Mouse (Mus musculus): Measurements from ENCODE around the gene Tgfbi.
A peak's percentile ranks its signal among the peaks of the same experiment; 100 is the strongest.

Tgfbi gene

GRCm38 (mm10) chr13:56634920-56635319 is 25.6 kb downstream of the Tgfbi start:
- no peak for DNase-seq (ENCODE audit: low spot score in 2 of 2)

- no peak for DNase-seq (ENCODE audit: low spot score in 2 of 2)
These were observed 27.7 kb downstream of the Tgfbi start for GRCm38 (mm10) chr13:56637027-56637426.

GRCm38 (mm10) chr13:56641746-56642145 is 32.4 kb downstream of the Tgfbi start:
- peak in 1 of 2 experiments; percentile 39 for DNase-seq (ENCODE audit: low spot score in 2 of 2)

- no peak for DNase-seq (ENCODE audit: low spot score in 2 of 2)
These were observed 34.7 kb downstream of the Tgfbi start for GRCm38 (mm10) chr13:56644031-56644430.

GRCm38 (mm10) chr13:56645744-56646143 is 36.4 kb downstream of the Tgfbi start:
- DNase-seq (ENCODE audit: low spot score in 2 of 2): no peak

- no peak for DNase-seq (ENCODE audit: low spot score in 2 of 2)
These were observed 38.5 kb downstream of the Tgfbi start for GRCm38 (mm10) chr13:56647597-56648405.

- DNase-seq (ENCODE audit: low spot score in 2 of 2): no peak
These were observed 40.7 kb downstream of the Tgfbi start for GRCm38 (mm10) chr13:56650020-56650419.

- no peak for DNase-seq (ENCODE audit: low spot score in 2 of 2)
These were observed 43.1 kb downstream of the Tgfbi start for GRCm38 (mm10) chr13:56652381-56652780.

GRCm38 (mm10) chr13:56654176-56654575 is 44.9 kb downstream of the Tgfbi start:
- DNase-seq (ENCODE audit: low spot score in 2 of 2): no peak

GRCm38 (mm10) chr13:56657946-56658512 is 48.7 kb downstream of the Tgfbi start:
- peak; percentile 47 to 73 for DNase-seq (ENCODE audit: low spot score in 2 of 2)

- no peak for DNase-seq (ENCODE audit: low spot score in 2 of 2)
These were observed 49.6 kb downstream of the Tgfbi start for GRCm38 (mm10) chr13:56658931-56659330.

- DNase-seq (ENCODE audit: low spot score in 2 of 2): peak; percentile 26 to 35
These were observed 52.7 kb downstream of the Tgfbi start for GRCm38 (mm10) chr13:56661914-56662621.

- no peak for DNase-seq (ENCODE audit: low spot score in 2 of 2)
These were observed 55.2 kb downstream of the Tgfbi start for GRCm38 (mm10) chr13:56664256-56665170.

GRCm38 (mm10) chr13:56671206-56671605 is 61.9 kb downstream of the Tgfbi start:
- DNase-seq (ENCODE audit: low spot score in 2 of 2): peak; percentile 38 to 45

GRCm38 (mm10) chr13:56677731-56678130 is 68.4 kb downstream of the Tgfbi start:
- no peak for DNase-seq (ENCODE audit: low spot score in 2 of 2)

GRCm38 (mm10) chr13:56678188-56678787 is 69.0 kb downstream of the Tgfbi start:
- no peak for DNase-seq (ENCODE audit: low spot score in 2 of 2)

- DNase-seq (ENCODE audit: low spot score in 2 of 2): no peak
These were observed 69.6 kb downstream of the Tgfbi start for GRCm38 (mm10) chr13:56678826-56679504.

GRCm38 (mm10) chr13:56681924-56682323 is 72.6 kb downstream of the Tgfbi start:
- no peak for DNase-seq (ENCODE audit: low spot score in 2 of 2)

- peak; percentile 60 to 64 for DNase-seq (ENCODE audit: low spot score in 2 of 2)
These were observed 73.0 kb downstream of the Tgfbi start for GRCm38 (mm10) chr13:56682326-56682725.

GRCm38 (mm10) chr13:56683306-56683705 is 74.0 kb downstream of the Tgfbi start:
- no peak for DNase-seq (ENCODE audit: low spot score in 2 of 2)
